Mouse (Mus musculus): ENCODE data around the gene Car15.
A peak's percentile ranks its signal among the peaks of the same experiment; 100 is the strongest.

The Car15 gene

GRCm38 (mm10) chr16:17799584-17799983 lies 38.6 kb downstream of the Car15 start:
- no peak for DNase-seq

GRCm38 (mm10) chr16:17798321-17799180 lies 39.6 kb downstream of the Car15 start:
- DNase-seq = peak; percentile 83

GRCm38 (mm10) chr16:17797812-17798311 lies 40.3 kb downstream of the Car15 start:
- peak; percentile 64 for DNase-seq

GRCm38 (mm10) chr16:17796971-17797811 lies 41.0 kb downstream of the Car15 start, which contains the start of gene Scarf2:
Gene Scarf2, plus strand, starts transcription at chr16:17797282.
- peak; percentile 83 for DNase-seq

- DNase-seq = no peak
These were observed 41.6 kb downstream of the Car15 start for GRCm38 (mm10) chr16:17796519-17796918.

GRCm38 (mm10) chr16:17795643-17796042 lies 42.5 kb downstream of the Car15 start:
- no peak for DNase-seq

- DNase-seq = no peak
These were observed 44.1 kb downstream of the Car15 start for GRCm38 (mm10) chr16:17794047-17794446.

- no peak for DNase-seq
These were observed 45.4 kb downstream of the Car15 start for GRCm38 (mm10) chr16:17792728-17793127.

- no peak for DNase-seq
These were observed 52.8 kb downstream of the Car15 start for GRCm38 (mm10) chr16:17785337-17785736.
